Mouse (Mus musculus) hindbrain, embryonic 11.5 days (tissue): ENCODE measurements around the gene Wap. TPM values are rescaled to one million over a fixed set of nuclear protein-coding genes. Genes with fewer than 3 reads are reported as not detected.

ENCODE experiments used
- ATAC-seq: fragments of 200-750 bp; cut with Nextera tagmentation; 2 replicates; pipeline ENCODE4 v1.8.0; 2017; ENCODE audit warnings: mild to moderate bottlenecking, moderate TSS enrichment, moderate library complexity; ENCODE audit not compliant: low FRiP score
- DNase-seq: peaks from one replicate; pipeline ENCODE4 v3.0.0-alpha.2; 2015; ENCODE audit warnings: low spot score
- H3K27ac ChIP-seq: fragments of 300-500 bp; sonication (generic); 2 replicates; pipeline ENCODE4 v1.5.1; 2014; ENCODE audit warnings: mild to moderate bottlenecking, low read depth, low read length
- H3K27me3 ChIP-seq: fragments of 300-500 bp; sonication (generic); 2 replicates; pipeline ENCODE4 v1.6.1; 2014; ENCODE audit warnings: mild to moderate bottlenecking, low read length, moderate library complexity, mixed read lengths; ENCODE audit not compliant: control insufficient read depth, insufficient read depth
- H3K36me3 ChIP-seq: fragments of 300-500 bp; sonication (generic); 2 replicates; pipeline ENCODE4 v1.6.1; 2014; ENCODE audit warnings: mild to moderate bottlenecking, low read length, moderate library complexity, mixed read lengths; ENCODE audit not compliant: control insufficient read depth, insufficient read depth
- H3K4me1 ChIP-seq: fragments of 300-500 bp; sonication (generic); replicated peaks from 2 replicates; pipeline ENCODE4 v1.6.1; 2014; ENCODE audit warnings: low read length, mixed read lengths; ENCODE audit not compliant: control insufficient read depth, insufficient read depth
- H3K4me2 ChIP-seq: fragments of 300-500 bp; sonication (generic); replicated peaks from 2 replicates; pipeline ENCODE4 v1.6.1; 2014; ENCODE audit warnings: mild to moderate bottlenecking, low read depth, low read length
- H3K4me3 ChIP-seq: fragments of 300-500 bp; sonication (generic); 2 replicates; pipeline ENCODE4 v1.5.1; 2014; ENCODE audit warnings: low read depth, low read length
- H3K9ac ChIP-seq: fragments of 300-500 bp; sonication (generic); 2 replicates; pipeline ENCODE4 v1.6.1; 2014; ENCODE audit warnings: low read depth, low read length
- H3K9me3 ChIP-seq: fragments of 300-500 bp; sonication (generic); 2 replicates; pipeline ENCODE4 v1.6.1; 2016; ENCODE audit warnings: low read length; ENCODE audit not compliant: control insufficient read depth
- WGBS: fragments of 180-500 bp; shearing (Covaris S2); extraction: QIAGEN DNeasy Blood & Tissue Kit; methylation state at CpG from one replicate; pipeline ENCODE4 v1.1.7; 2014; 5-methylcytosine and 5-hydroxymethylcytosine counted together
- polyA plus RNA-seq: library from polyadenylated mRNA; unstranded; fragments of >200 nt; fragmentation: Nextera tagmentation; extraction: Ambion mirVana; gene quantifications from 2 replicates; pipeline ENCODE4 v1.2.1, GENCODE M21; 2014

The Wap gene
- polyA plus RNA-seq, 1 experiment from 2014 or later = not detected

DNA sequence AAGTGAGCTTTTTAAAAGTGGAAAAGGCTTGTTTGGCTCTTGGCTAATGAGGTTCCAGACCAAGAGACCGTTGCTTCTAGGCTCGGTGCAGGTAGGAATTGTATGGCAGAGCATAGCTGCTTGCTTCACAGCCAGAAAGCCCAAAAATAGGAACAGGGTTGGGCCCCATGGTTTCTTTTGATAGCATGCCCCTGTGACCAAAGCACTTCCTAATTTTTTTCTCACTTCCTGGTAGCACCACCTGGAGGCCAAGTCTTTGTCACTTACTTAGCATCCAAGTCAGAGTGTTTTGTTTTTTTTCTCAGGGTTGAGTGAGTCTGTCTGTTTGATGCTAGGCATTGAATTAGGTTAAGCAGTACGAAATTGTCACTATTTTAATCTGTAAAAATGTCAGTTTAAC is 51.8 kb downstream of the Wap start:
- Histone ChIP-seq H3K4me2 (no peak overlapping the region), H3K27me3 (no peaks in the 10 kb centered on the region), H3K4me3 (no peak overlapping the region), H3K9me3 (no peaks in the 10 kb centered on the region), H3K27ac (no peak overlapping the region), H3K9ac (no peak overlapping the region), H3K4me1 (no peaks in the 10 kb centered on the region), H3K36me3 (peaks cover 4% of the 10 kb centered on the region; the same call in 1 of the 2 replicates)
- DNase-seq = no peak
- WGBS = 95% methylated on average over 3 of the region's 3 CpGs
- no peak for ATAC-seq

DNA sequence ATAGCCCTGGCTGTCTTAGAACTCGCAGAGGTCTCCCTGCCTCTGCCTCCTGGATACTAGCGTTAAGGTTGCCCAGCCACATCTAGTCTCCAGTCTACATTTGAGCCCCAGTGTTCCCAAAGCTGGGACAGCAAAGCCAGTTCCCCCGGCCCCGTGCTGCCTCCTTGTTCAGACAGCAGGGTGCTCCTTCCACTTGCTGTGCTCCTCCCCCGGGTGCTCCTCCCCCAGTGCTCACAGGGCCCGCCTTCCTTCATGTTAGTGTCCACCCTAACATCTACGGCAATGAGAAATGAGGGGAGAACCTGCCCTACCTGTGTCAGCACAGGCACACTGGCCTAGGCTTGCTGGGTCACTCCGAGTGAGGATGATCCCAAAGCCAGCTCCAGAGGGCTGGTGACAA is 52.7 kb downstream of the Wap start:
- Histone ChIP-seq H3K9me3 (no peaks in the 10 kb centered on the region), H3K4me2 (no peak overlapping the region), H3K36me3 (peaks cover 4% of the 10 kb centered on the region; the same call in 1 of the 2 replicates), H3K27me3 (no peaks in the 10 kb centered on the region), H3K27ac (no peak overlapping the region), H3K4me1 (no peaks in the 10 kb centered on the region), H3K9ac (no peak overlapping the region), H3K4me3 (no peak overlapping the region)
- DNase-seq (no peak), ATAC-seq (no peak)
- WGBS = 94% methylated on average over 8 of the region's 8 CpGs

Other genes with a start within 250 kb of the Wap start
- 17.7 and 19.3 TPM in 2 replicates for gene Zmiz2, start 249.6 kb downstream of the Wap start, polyA plus RNA-seq
- 5,018 and 5,123 TPM in 2 replicates for gene Ppia, start 223.2 kb downstream of the Wap start, polyA plus RNA-seq
- gene H2afv, start 194.2 kb downstream of the Wap start, polyA plus RNA-seq = 784 and 787 TPM in 2 replicates
- gene Purb, start 162.7 kb downstream of the Wap start, polyA plus RNA-seq = 12.7 and 17.9 TPM in 2 replicates
- gene Myo1g, start 117.7 kb downstream of the Wap start, polyA plus RNA-seq = 0.43 and 0.53 TPM in 2 replicates
- gene Ccm2, start 91.8 kb downstream of the Wap start, polyA plus RNA-seq = 88.2 and 88.4 TPM in 2 replicates
- gene Nacad, start 32.6 kb downstream of the Wap start, polyA plus RNA-seq = 44.3 and 44.8 TPM in 2 replicates
- gene Tbrg4, start 12.6 kb downstream of the Wap start, polyA plus RNA-seq = 31.8 and 34.6 TPM in 2 replicates
- gene Ramp3, start 19.9 kb upstream of the Wap start, polyA plus RNA-seq = 4.3 and 6.7 TPM in 2 replicates
- not detected in 2 replicates for gene Gm11983, start 199.0 kb upstream of the Wap start, polyA plus RNA-seq